Mouse (Mus musculus): Measurements from ENCODE around the gene Rexo2.

DNA sequence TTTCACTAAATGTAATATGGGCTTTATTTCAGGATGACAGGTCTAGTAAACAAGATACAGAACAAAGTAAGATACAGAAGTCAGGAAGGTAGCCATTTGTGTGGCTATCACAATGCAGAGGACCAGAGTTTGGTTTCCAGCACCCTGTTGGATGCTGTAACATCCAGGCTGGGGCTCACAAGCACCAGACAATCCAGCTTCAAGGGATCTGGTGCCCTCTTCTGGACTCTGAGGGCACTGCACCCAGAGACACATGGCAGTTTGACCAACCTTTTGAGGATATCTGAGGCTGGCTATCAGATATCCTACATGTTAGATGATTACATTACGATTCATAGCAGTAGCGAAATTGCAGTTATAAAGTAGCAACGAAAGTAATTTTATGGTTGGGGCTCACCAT lies 14.8 kb downstream of the Rexo2 start:
- TF ChIP-seq POLR2A (IDR thresholded peaks at IDR 0.05; ENCODE audit: control insufficient read depth in 1 of 2, insufficient read depth in 1 of 2, low read depth in 1 of 2, low read length in 2 of 2, poor library complexity in 1 of 2), result no peak
- TF ChIP-seq ZNF384 (IDR thresholded peaks at IDR 0.05; ENCODE audit: low read depth, low read length), result no peak
- no peak for TF ChIP-seq EP300 (IDR thresholded peaks at IDR 0.05; ENCODE audit: low read depth in 1 of 2, low read length in 2 of 2)
- peak; percentile 60 to 77 (median 64) for TF ChIP-seq CTCF (IDR thresholded peaks at IDR 0.05 in 2 of 3, conservative IDR thresholded peaks at IDR 0.05 in 1 of 3; ENCODE audit: control insufficient read depth in 1 of 3, insufficient read depth in 1 of 3, low read depth in 2 of 3, low read length in 3 of 3, poor library complexity in 1 of 3, severe bottlenecking in 1 of 3)
- TF ChIP-seq JUND (IDR thresholded peaks at IDR 0.05; ENCODE audit: low read depth, low read length), result no peak
- no peak for TF ChIP-seq MAFK (IDR thresholded peaks at IDR 0.05; ENCODE audit: borderline replicate concordance, low read depth, low read length)
- TF ChIP-seq ELF1 (IDR thresholded peaks at IDR 0.05; ENCODE audit: low read depth, low read length), result no peak
- TF ChIP-seq ETS1 (IDR thresholded peaks at IDR 0.05; ENCODE audit: low read depth, low read length), result no peak

All from MEL (cell line).